Mouse (Mus musculus): ENCODE results near the gene Cacnb4.

DNA sequence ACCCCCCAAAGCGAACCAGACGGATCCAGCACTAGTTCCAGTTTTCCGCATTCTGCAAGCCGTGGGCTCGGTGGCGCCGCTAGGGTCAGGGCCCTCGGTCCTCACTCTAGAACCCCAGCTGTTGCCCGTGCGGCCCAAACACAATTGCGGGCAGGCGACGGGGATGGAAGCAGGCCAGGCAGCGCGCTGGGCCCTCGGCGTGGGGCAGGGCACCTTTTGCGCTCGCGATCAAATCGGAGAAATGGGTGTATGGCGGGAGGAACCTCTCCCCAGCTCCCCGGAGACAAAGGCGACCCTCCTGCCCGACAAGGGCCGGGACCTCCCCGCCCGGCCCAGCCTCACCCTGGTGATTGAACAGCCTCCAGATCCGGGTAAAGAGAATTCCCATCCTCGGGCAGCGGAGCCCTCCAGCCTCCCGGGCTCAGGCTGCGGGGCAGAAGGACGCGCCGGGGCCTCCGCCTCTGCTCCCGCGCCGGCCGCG is 252.3 kb downstream of the Cacnb4 start:
- TF ChIP-seq CTCF (conservative IDR thresholded peaks at IDR 0.05; ENCODE audit: low read length): no peak
- TF ChIP-seq POU5F1 (IDR thresholded peaks at IDR 0.05; ENCODE audit: borderline replicate concordance, low read length): no peak
- TF ChIP-seq NANOG (IDR thresholded peaks at IDR 0.05; ENCODE audit: borderline replicate concordance, low read length): no peak
